Mouse (Mus musculus) thymus, adult 2 months (tissue): ENCODE results near the gene Ski.

ENCODE experiments used
- CTCF ChIP-seq: fragments of 200-500 bp; IDR thresholded peaks from 2 replicates; pipeline ENCODE4 v1.5.1; 2012; ENCODE audit warnings: mild to moderate bottlenecking, control low read depth, low read length, moderate library complexity, borderline replicate concordance; ENCODE audit not compliant: control insufficient read depth, poor library complexity, insufficient read depth; ENCODE audit errors: extremely low read depth
- POLR2A ChIP-seq: fragments of 200-500 bp; IDR thresholded peaks from 2 replicates; pipeline ENCODE4 v1.6.1; 2012; ENCODE audit warnings: mild to moderate bottlenecking, low read length, control low read depth, moderate library complexity; ENCODE audit not compliant: control insufficient read depth, poor library complexity, insufficient read depth; ENCODE audit errors: extremely low read depth

GRCm38 (mm10) chr4:155221106-155221505 lies 1.3 kb downstream of the Ski start:
- no peak for TF ChIP-seq CTCF
- no peak for TF ChIP-seq POLR2A
